Mouse (Mus musculus) lung, postnatal 0 days (tissue): ENCODE results near the gene Sh3gl2.

Experiments used
- CTCF ChIP-seq: IDR thresholded peaks from 2 replicates; pipeline ENCODE4 v1.5.1; 2016; ENCODE audit warnings: antibody characterized with exemption, mild to moderate bottlenecking
- EP300 ChIP-seq: IDR thresholded peaks from 2 replicates; pipeline ENCODE4 v1.6.1; 2016; ENCODE audit warnings: antibody characterized with exemption, mild to moderate bottlenecking, control low read depth

- TF ChIP-seq CTCF (no peak), EP300 (no peak)
Measured at GRCm38 (mm10) chr4:85526966-85527566, 322.1 kb downstream of the Sh3gl2 start.
